Mouse (Mus musculus): ENCODE results near the gene Strap. TPM values are rescaled to one million over a fixed set of nuclear protein-coding genes. Genes with fewer than 3 reads are reported as not detected.
"Not testable (repeated sequence)": the region's sequence is repeated elsewhere in the genome, so short reads cannot be mapped to it uniquely, and the experiment has no call there.

Strap gene
- total RNA-seq (2021) = 100 to 1,000 TPM in 1 of 2 experiments, 10 to 100 TPM in 1; 99.3 to 106 TPM

- intact Hi-C loops (cut with DNase I) = loop anchor here (10.0 kb wide), 1 partner anchor 910 kb away; the partner anchor contains the start of genes BC049715 and Wbp11
- DNase-seq = peak; percentile 94 to 96
Observed at GRCm38 (mm10) chr6:137734846-137735609, at the start of gene Strap. TSS of gene Strap (plus strand) at chr6:137735078.

GRCm38 (mm10) chr6:137687667-137688066, 47.2 kb upstream of the Strap start:
- intact Hi-C loops (cut with DNase I) = no loop called here
- DNase-seq = no peak

GRCm38 (mm10) chr6:137688079-137688478, 46.8 kb upstream of the Strap start:
- no peak for DNase-seq
- intact Hi-C loops (cut with DNase I) = no loop called here

GRCm38 (mm10) chr6:137688506-137689105, 46.3 kb upstream of the Strap start:
- no peak for DNase-seq
- intact Hi-C loops (cut with DNase I) = no loop called here

- intact Hi-C loops (cut with DNase I) = no loop called here
- peak; percentile 51 to 53 for DNase-seq
Observed at GRCm38 (mm10) chr6:137690550-137691119, 44.2 kb upstream of the Strap start.

GRCm38 (mm10) chr6:137694310-137694709, 40.6 kb upstream of the Strap start:
- DNase-seq = no peak
- intact Hi-C loops (cut with DNase I) = no loop called here

- intact Hi-C loops (cut with DNase I) = no loop called here
- DNase-seq = no peak
Observed at GRCm38 (mm10) chr6:137695046-137695445, 39.8 kb upstream of the Strap start.

- peak in 1 of 2 experiments; percentile 17 for DNase-seq
- intact Hi-C loops (cut with DNase I) = no loop called here
Observed at GRCm38 (mm10) chr6:137696445-137697204, 38.3 kb upstream of the Strap start.

- intact Hi-C loops (cut with DNase I) = no loop called here
- DNase-seq = no peak
Observed at GRCm38 (mm10) chr6:137699434-137699833, 35.4 kb upstream of the Strap start.

GRCm38 (mm10) chr6:137702186-137702585, 32.7 kb upstream of the Strap start:
- no peak for DNase-seq
- intact Hi-C loops (cut with DNase I) = no loop called here

- DNase-seq = peak; percentile 63 to 69
- intact Hi-C loops (cut with DNase I) = no loop called here
Observed at GRCm38 (mm10) chr6:137702918-137703317, 32.0 kb upstream of the Strap start.

- intact Hi-C loops (cut with DNase I) = no loop called here
Observed at GRCm38 (mm10) chr6:137703431-137703830, 31.4 kb upstream of the Strap start.

GRCm38 (mm10) chr6:137704300-137704939, 30.5 kb upstream of the Strap start:
- peak; percentile 70 to 72 for DNase-seq
- intact Hi-C loops (cut with DNase I) = no loop called here

More at GRCm38 (mm10) chr6:137703431-137703830, 31.4 kb upstream of the Strap start:
- DNase-seq = no peak

GRCm38 (mm10) chr6:137706209-137706608, 28.7 kb upstream of the Strap start:
- intact Hi-C loops (cut with DNase I) = no loop called here
- DNase-seq = no peak

GRCm38 (mm10) chr6:137708726-137709405, 26.0 kb upstream of the Strap start:
- intact Hi-C loops (cut with DNase I); DNase-seq: not testable (repeated sequence)

GRCm38 (mm10) chr6:137710179-137711037, 24.5 kb upstream of the Strap start:
- intact Hi-C loops (cut with DNase I) = no loop called here
- peak; percentile 68 to 74 for DNase-seq

- intact Hi-C loops (cut with DNase I) = no loop called here
- DNase-seq = peak in 1 of 2 experiments; percentile 20
Observed at GRCm38 (mm10) chr6:137712654-137713309, 22.1 kb upstream of the Strap start.

GRCm38 (mm10) chr6:137713310-137713664, 21.6 kb upstream of the Strap start:
- intact Hi-C loops (cut with DNase I) = no loop called here
- DNase-seq = no peak
